Mouse (Mus musculus) midbrain, embryonic 15.5 days (tissue): Measurements from ENCODE around the gene Kmt5c. TPM values are rescaled to one million over a fixed set of nuclear protein-coding genes. Genes with fewer than 3 reads are reported as not detected.

Experiments
- ATAC-seq: fragments of 200-750 bp; cut with Nextera tagmentation; replicated peaks from 2 replicates; pipeline ENCODE4 v1.8.0; 2017; ENCODE audit warnings: moderate TSS enrichment
- H3K27ac ChIP-seq: fragments of 300-500 bp; sonication (generic); 2 replicates; pipeline ENCODE4 v1.5.1; 2015; ENCODE audit warnings: mild to moderate bottlenecking, inconsistent platforms
- H3K27me3 ChIP-seq: fragments of 300-500 bp; sonication (generic); replicated peaks from 2 replicates; pipeline ENCODE4 v1.6.1; 2015; ENCODE audit warnings: inconsistent platforms
- H3K36me3 ChIP-seq: fragments of 300-500 bp; sonication (generic); replicated peaks from 2 replicates; pipeline ENCODE4 v1.6.1; 2015; ENCODE audit warnings: inconsistent platforms
- H3K4me1 ChIP-seq: fragments of 300-500 bp; sonication (generic); 2 replicates; pipeline ENCODE4 v1.6.1; 2015; ENCODE audit warnings: inconsistent platforms
- H3K4me2 ChIP-seq: fragments of 300-500 bp; sonication (generic); 2 replicates; pipeline ENCODE4 v1.6.1; 2015; ENCODE audit warnings: inconsistent platforms, mild to moderate bottlenecking, moderate library complexity
- H3K4me3 ChIP-seq: fragments of 300-500 bp; sonication (generic); 2 replicates; pipeline ENCODE4 v1.5.1; 2015; ENCODE audit warnings: mild to moderate bottlenecking, inconsistent platforms
- H3K9ac ChIP-seq: fragments of 300-500 bp; sonication (generic); 2 replicates; pipeline ENCODE4 v1.6.1; 2015; ENCODE audit warnings: mild to moderate bottlenecking, inconsistent platforms
- H3K9me3 ChIP-seq: fragments of 300-500 bp; sonication (generic); 2 replicates; pipeline ENCODE4 v1.6.1; 2016; ENCODE audit warnings: inconsistent platforms
- WGBS: fragments of 180-500 bp; shearing (Covaris S2); methylation state at CpG from one replicate; pipeline ENCODE4 v1.1.7; 2015; ENCODE audit warnings: mixed read lengths; 5-methylcytosine and 5-hydroxymethylcytosine counted together
- polyA plus RNA-seq: library from polyadenylated mRNA; unstranded; fragments of >200 nt; fragmentation: Nextera tagmentation; extraction: Ambion mirVana; gene quantifications from 2 replicates; pipeline ENCODE4 v1.2.1, GENCODE M21; 2015

The Kmt5c gene
- 75.3 and 77.2 TPM in 2 replicates for polyA plus RNA-seq

DNA sequence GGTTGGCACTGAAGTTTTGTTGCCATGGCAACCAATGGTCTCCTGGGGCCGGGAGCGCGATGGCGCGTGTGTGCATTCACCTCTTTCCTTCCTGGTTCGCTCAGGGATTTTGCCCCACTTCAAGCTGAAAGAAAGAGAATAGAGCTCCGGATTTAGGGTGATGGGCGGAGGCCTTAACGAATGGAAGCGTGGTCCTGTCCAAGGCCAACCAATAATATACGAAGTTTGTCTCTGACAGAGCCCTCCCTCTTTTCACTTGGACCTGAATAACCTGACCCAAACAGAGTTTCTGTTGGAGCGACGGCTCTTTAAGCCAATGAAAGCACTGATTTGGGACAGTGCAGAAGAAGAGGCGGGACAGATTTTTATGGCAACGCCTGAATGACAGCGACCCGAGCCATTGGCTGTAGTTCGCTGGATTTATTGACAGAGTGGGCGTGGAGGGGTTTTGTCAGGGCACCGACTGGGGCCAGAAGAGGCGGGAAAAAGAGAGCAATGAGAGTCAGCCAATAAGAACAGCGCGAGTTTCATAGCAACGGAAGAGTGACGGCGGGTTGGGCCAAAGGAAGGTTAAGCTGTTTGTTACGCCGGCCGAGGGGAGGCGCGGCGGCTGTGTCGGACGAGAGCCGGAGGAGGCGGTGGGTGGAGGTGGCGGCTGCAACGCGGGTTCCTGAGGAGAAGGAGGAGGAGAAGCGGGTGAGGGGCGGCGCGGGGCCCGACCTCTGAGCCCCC is at the start of gene Kmt5c:
TSS of gene Kmt5c (plus strand) at position 572 of the 732 bp plus-strand sequence.
- WGBS = under 1% methylated on average over 40 of the region's 44 CpGs
- Histone ChIP-seq H3K27me3 (no peaks in the 10 kb centered on the region), H3K4me2 (peak within 1 kb of the TSS; percentile 84), H3K9ac (peak within 1 kb of the TSS; percentile 78), H3K9me3 (no peaks in the 10 kb centered on the region), H3K4me1 (peaks cover 37% of the 10 kb centered on the region), H3K36me3 (no peaks in the 10 kb centered on the region), H3K4me3 (peak within 1 kb of the TSS; percentile 69), H3K27ac (peak within 1 kb of the TSS; percentile 94)
- peak; percentile 98 for ATAC-seq

DNA sequence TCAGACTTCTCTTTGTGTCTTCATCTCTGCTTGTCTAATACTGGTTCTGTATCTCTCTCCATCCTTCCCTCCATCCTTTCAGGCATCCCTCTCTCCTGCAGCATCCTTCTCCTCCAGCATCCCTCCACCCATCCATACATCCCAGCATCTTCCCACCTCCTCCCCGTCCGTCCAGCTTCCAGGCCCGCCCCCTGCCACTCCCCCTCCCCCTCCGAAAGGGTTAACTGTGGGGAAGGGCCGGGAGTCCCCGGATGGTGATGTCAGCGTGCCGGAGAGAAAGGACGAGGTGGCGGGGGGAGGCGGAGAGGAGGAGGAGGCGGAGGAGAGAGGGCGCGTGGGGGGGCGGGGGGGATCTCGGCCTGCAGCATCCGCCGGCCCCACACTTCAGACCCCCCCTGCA is 49.5 kb upstream of the Kmt5c start, which contains the start of gene Brsk1:
TSS of gene Brsk1 (plus strand) at position 218 of the 400 bp plus-strand sequence.
- 0% methylated on average over 6 of the region's 18 CpGs for WGBS
- Histone ChIP-seq H3K27ac (peak within 1 kb of the TSS; percentile 93), H3K27me3 (no peaks in the 10 kb centered on the region), H3K4me1 (peaks cover 19% of the 10 kb centered on the region), H3K9ac (peak within 1 kb of the TSS; percentile 100), H3K36me3 (peaks cover 20% of the 10 kb centered on the region), H3K4me2 (peak within 1 kb of the TSS; percentile 81), H3K9me3 (no peaks in the 10 kb centered on the region), H3K4me3 (peak within 1 kb of the TSS; percentile 89)
- ATAC-seq = peak; percentile 90

DNA sequence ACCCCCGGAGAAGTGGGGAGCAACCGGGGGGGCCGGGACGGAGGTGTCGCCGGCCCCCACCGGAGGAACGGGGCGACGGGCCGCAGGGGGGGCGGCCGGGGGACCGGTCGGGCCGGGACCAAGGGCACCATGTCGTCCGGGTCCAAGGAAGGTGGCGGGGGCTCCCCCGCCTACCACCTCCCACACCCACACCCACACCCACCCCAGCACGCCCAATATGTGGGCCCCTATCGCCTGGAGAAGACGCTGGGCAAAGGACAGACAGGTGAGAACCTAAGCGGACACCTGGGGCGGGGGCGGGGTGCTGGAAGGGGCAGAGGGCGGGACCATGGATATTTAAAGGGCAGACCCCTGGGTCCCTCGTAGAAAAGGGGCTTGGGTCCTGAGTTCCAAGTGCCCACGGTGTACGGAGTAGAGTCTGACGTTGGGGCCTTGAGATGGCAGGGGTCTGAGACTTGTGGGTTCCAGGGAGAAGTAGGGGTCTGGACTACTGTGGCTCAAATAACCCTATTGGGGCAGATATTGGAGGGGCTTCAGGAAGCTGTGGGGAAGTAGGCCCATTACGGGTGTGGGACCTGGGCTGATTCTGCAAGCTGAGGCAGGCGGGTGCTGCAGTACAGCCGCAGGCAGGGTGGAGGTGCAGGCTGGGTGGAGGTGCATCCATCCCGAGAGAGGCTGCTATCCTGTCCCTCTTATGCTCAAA is 48.8 kb upstream of the Kmt5c start:
- H3K36me3 ChIP-seq = peaks cover 28% of the 10 kb centered on the region
- no peaks in the 10 kb centered on the region for H3K27me3 ChIP-seq
- WGBS = 4% methylated on average over 30 of the region's 35 CpGs
- peak; percentile 66 for ATAC-seq
- H3K27ac ChIP-seq = peak overlapping the region; percentile 93
- H3K4me1 ChIP-seq = peaks cover 19% of the 10 kb centered on the region
- peak overlapping the region; percentile 81 for H3K4me2 ChIP-seq
- no peaks in the 10 kb centered on the region for H3K9me3 ChIP-seq
- peak overlapping the region; percentile 89 for H3K4me3 ChIP-seq
- peak overlapping the region; percentile 100 for H3K9ac ChIP-seq

DNA sequence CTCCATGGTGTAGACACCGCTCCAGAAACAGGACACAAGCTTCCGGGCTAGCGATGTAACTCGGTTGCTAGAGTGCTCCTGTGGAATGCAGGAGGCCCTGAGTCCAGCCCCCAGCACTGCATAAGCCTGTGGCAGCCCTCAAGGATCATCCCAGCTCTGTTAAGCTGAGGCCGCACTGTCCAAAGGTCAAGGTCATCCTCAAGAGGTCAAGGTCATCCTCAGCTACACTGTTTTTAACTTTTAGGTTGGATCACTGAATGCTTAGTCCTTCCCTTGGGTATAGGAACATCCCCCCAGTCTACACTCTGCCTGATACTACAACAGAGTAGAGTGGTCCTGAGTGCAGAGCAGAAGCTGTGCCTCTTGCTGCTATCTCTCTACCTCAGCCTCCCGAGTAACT is 46.9 kb upstream of the Kmt5c start:
- no peaks in the 10 kb centered on the region for H3K9me3 ChIP-seq
- H3K4me1 ChIP-seq = peaks cover 19% of the 10 kb centered on the region
- WGBS = 74% methylated on average over 6 of the region's 6 CpGs
- H3K4me2 ChIP-seq = no peak overlapping the region
- ATAC-seq = no peak
- H3K36me3 ChIP-seq = peaks cover 42% of the 10 kb centered on the region
- no peak overlapping the region for H3K4me3 ChIP-seq
- no peaks in the 10 kb centered on the region for H3K27me3 ChIP-seq
- H3K27ac ChIP-seq = no peak overlapping the region
- no peak overlapping the region for H3K9ac ChIP-seq

DNA sequence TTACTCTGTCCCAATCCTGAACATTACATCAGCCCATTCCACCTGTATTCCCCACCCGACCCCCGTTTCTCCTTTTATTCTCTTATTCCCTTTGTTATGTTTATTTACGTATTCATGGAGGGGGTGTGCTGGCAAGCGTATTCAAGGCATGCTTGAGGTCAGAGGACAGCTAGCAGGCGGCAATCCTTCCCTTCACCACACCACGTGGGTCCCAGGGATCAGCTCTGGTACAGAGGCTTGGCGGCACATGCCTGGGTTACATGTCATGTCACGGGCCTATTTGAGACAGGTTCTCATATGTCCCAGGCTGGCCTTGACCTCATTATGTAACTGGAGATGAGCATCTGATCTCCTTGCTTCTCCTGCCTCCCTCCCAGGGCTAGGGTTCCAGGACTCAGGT is 37.6 kb upstream of the Kmt5c start:
- no peak overlapping the region for H3K27ac ChIP-seq
- WGBS = 34% methylated on average over 8 of the region's 8 CpGs
- H3K36me3 ChIP-seq = peaks cover 50% of the 10 kb centered on the region
- H3K4me3 ChIP-seq = no peak overlapping the region
- no peak overlapping the region for H3K9ac ChIP-seq
- H3K4me2 ChIP-seq = no peak overlapping the region
- no peaks in the 10 kb centered on the region for H3K4me1 ChIP-seq
- no peaks in the 10 kb centered on the region for H3K9me3 ChIP-seq
- no peak for ATAC-seq
- H3K27me3 ChIP-seq = no peaks in the 10 kb centered on the region

DNA sequence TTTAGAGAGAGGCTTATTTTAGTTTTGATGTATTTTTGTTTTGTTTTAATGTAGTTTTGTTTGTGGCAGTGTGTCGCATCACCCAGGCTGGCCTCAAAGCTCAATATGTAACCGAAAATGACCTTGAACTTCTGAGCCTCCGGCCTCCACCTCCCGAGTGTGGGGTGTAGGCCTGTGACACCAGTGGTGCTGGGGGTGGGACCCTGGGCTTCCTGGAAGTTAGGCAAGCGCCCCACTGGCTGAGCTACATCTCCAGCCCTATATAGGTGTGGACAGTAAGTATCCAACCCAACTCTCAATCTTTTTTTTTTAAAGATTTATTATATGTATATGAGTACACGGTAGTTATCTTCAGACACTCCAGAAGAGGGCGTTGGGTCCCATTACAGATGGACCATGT is 36.7 kb upstream of the Kmt5c start:
- no peak overlapping the region for H3K4me2 ChIP-seq
- H3K4me1 ChIP-seq = no peaks in the 10 kb centered on the region
- H3K36me3 ChIP-seq = peaks cover 52% of the 10 kb centered on the region
- H3K27ac ChIP-seq = no peak overlapping the region
- no peaks in the 10 kb centered on the region for H3K27me3 ChIP-seq
- H3K4me3 ChIP-seq = no peak overlapping the region
- no peak for ATAC-seq
- WGBS = 94% methylated on average over 7 of the region's 7 CpGs
- H3K9ac ChIP-seq = no peak overlapping the region
- H3K9me3 ChIP-seq = no peaks in the 10 kb centered on the region

DNA sequence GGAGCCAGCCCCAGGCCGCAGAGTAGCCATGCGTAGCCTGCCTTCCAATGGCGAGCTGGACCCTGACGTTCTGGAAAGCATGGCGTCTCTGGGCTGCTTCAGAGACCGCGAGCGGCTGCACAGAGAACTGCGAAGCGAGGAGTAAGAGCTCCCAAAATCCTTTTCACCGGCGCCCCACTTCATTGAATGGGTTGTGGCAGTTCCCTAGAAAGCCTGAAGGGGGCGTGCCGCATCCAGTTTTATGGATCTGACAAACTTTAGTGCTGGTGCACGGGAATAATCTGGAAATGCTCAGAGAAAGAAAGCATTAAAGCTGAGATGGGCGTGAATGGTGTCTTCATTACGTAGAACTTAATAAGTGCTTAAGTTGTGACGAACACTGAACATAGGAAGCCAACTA is 34.8 kb upstream of the Kmt5c start:
- H3K4me1 ChIP-seq = no peaks in the 10 kb centered on the region
- no peak overlapping the region for H3K4me2 ChIP-seq
- H3K9ac ChIP-seq = no peak overlapping the region
- H3K27ac ChIP-seq = no peak overlapping the region
- H3K36me3 ChIP-seq = peaks cover 57% of the 10 kb centered on the region
- WGBS = 26% methylated on average over 18 of the region's 18 CpGs
- no peak for ATAC-seq
- no peak overlapping the region for H3K4me3 ChIP-seq
- H3K9me3 ChIP-seq = no peaks in the 10 kb centered on the region
- H3K27me3 ChIP-seq = no peaks in the 10 kb centered on the region

DNA sequence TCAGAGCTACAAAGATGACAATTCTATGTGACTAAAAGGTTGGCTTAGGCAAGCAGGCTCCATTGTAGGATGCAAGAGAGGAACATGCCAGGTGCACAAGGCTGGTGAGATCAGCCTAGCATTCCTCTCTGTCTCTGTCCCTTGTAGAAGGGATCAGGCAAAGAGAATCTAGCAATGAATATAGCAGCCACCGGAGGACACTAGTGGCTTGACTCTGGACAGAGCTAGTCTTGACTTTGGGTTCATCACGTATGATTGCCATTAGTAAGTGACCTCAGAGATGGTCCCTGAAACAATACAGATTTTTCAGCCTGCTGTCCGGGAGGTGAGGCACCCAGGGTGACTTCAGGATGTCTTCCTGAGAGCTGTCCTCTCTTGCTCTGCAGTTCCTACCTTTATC is 27.3 kb upstream of the Kmt5c start:
- Histone ChIP-seq H3K4me2 (no peak overlapping the region), H3K9ac (no peak overlapping the region), H3K9me3 (no peaks in the 10 kb centered on the region), H3K4me1 (no peaks in the 10 kb centered on the region), H3K27me3 (no peaks in the 10 kb centered on the region), H3K27ac (no peak overlapping the region), H3K36me3 (peaks cover 67% of the 10 kb centered on the region), H3K4me3 (no peak overlapping the region)
- no peak for ATAC-seq
- WGBS = 82% methylated on average over 3 of the region's 3 CpGs

DNA sequence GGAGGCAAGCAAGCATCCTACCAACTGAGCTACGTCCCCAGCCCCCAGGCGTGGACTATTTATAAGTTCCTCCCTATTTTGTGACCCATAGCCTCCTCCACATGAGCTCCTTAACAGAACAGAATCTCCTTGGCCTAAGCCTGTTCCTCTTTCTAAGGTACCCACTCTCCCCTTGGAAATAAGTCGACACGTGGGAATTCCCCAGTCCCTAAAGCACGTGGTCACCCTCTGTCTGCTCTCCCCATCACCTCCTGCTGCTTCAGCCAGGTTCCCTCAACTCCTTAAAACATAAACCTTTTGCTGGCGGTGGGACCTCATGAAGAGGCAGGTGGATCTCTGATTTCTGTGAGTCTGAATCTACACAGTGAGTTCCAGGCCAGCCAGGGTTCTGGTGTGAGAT is 23.0 kb upstream of the Kmt5c start:
- Histone ChIP-seq H3K9me3 (no peaks in the 10 kb centered on the region), H3K4me2 (no peak overlapping the region), H3K4me1 (no peaks in the 10 kb centered on the region), H3K9ac (no peak overlapping the region), H3K4me3 (no peak overlapping the region), H3K27me3 (no peaks in the 10 kb centered on the region), H3K27ac (no peak overlapping the region), H3K36me3 (peaks cover 31% of the 10 kb centered on the region)
- WGBS = 74% methylated on average over 6 of the region's 6 CpGs
- no peak for ATAC-seq

DNA sequence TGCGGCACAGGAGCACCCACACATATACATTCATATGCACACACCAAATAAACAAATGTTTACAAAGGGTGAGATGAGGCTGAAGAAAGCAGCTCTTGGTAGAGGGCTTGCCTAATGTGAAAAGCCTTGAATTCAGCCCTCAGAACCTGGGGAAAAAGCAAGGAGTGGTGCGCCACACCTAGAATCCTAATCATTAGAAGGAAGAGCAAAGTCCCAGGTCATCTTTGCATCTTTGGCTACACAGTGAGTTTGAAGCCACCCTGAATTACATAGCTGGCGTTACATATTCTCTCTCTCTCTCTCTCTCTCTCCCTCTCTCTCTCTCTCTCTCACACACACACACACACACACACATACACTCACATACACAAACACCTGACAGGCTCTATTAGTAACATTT is 20.6 kb upstream of the Kmt5c start:
- no peaks in the 10 kb centered on the region; the same call in 1 of the 2 replicates for H3K4me1 ChIP-seq
- H3K4me2 ChIP-seq = no peak overlapping the region
- H3K27ac ChIP-seq = no peak overlapping the region
- WGBS = 92% methylated on average over 3 of the region's 3 CpGs
- no peaks in the 10 kb centered on the region for H3K27me3 ChIP-seq
- no peak for ATAC-seq
- H3K9ac ChIP-seq = no peak overlapping the region
- H3K9me3 ChIP-seq = no peaks in the 10 kb centered on the region
- peaks cover 10% of the 10 kb centered on the region for H3K36me3 ChIP-seq
- H3K4me3 ChIP-seq = no peak overlapping the region

DNA sequence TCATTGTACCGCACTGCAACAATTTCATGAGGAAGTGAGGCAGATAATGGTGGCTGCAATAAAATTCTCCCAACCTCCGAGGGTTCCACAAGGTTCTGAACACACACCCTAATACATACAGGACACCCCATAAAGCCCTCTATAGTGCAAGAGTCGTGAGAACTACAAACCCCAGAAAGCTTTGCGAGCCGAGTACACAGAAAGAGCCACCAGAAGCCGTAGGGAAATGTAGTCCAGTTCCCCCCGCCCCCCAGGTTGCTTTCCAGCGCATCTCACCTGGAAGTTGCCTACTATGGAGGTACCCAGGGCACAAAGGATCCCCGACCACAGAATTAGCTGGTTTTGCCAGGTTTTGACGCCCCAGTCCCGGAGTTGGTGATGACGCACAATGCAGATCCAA is 16.4 kb upstream of the Kmt5c start:
- H3K9me3 ChIP-seq = no peaks in the 10 kb centered on the region
- no peaks in the 10 kb centered on the region; the same call in 1 of the 2 replicates for H3K4me1 ChIP-seq
- 41% methylated on average over 12 of the region's 12 CpGs for WGBS
- H3K4me2 ChIP-seq = peak overlapping the region; percentile 50
- H3K9ac ChIP-seq = 0 out of 2 replicates have a peak overlapping the region, but pooled peaks have one; percentile 35
- no peaks in the 10 kb centered on the region for H3K27me3 ChIP-seq
- no peaks in the 10 kb centered on the region for H3K36me3 ChIP-seq
- ATAC-seq = peak; percentile 86
- peak overlapping the region; percentile 26 for H3K4me3 ChIP-seq
- no peak overlapping the region for H3K27ac ChIP-seq

DNA sequence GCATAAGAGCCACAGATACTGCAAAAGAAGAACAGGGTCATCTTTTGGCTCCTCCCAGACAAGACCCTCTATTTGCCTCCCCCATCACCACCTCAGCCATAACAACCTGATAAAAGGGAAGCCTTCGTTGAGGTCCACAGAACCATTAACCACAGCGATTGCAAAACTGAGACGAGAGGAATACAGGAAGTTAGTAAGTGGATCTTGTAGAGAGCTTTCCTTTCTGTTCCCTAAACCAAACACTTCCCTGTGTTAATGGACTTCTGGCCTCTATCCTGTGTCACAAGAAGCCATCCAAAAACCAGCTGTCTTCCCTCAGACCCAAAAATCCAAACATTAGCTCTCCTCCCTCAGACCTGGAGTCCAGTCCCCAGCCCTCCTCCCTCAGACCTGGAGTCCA is 15.6 kb upstream of the Kmt5c start:
- no peak overlapping the region for H3K9ac ChIP-seq
- no peak overlapping the region for H3K27ac ChIP-seq
- H3K4me2 ChIP-seq = no peak overlapping the region
- no peak for ATAC-seq
- H3K4me3 ChIP-seq = no peak overlapping the region
- H3K36me3 ChIP-seq = no peaks in the 10 kb centered on the region
- H3K27me3 ChIP-seq = no peaks in the 10 kb centered on the region
- no peaks in the 10 kb centered on the region; the same call in 1 of the 2 replicates for H3K4me1 ChIP-seq
- WGBS = 84% methylated on average over 3 of the region's 3 CpGs
- H3K9me3 ChIP-seq = no peaks in the 10 kb centered on the region
